Mouse (Mus musculus): ENCODE measurements at regions not wholly inside any gene's neighbourhood (a gene's known extent, or its start where the extent isn't known, plus 50 kb on each side); places are given as distances from the start of the nearest gene placed in this dataset.

- TF ChIP-seq CTCF (conservative IDR thresholded peaks at IDR 0.05; ENCODE audit: low read length) (no peak), NANOG (IDR thresholded peaks at IDR 0.05; ENCODE audit: borderline replicate concordance, low read length) (no peak), POU5F1 (IDR thresholded peaks at IDR 0.05; ENCODE audit: borderline replicate concordance, low read length) (no peak)
Observed at GRCm38 (mm10) chr4:153206789-153207457, 275.7 kb downstream of the Ajap1 start.
